Mouse (Mus musculus) heart, embryonic 14.5 days (tissue): ENCODE results near the gene Ccl6. TPM values are rescaled to one million over a fixed set of nuclear protein-coding genes. Genes with fewer than 3 reads are reported as not detected.

Experiments
- ATAC-seq: fragments of 200-750 bp; cut with Nextera tagmentation; 2 replicates; pipeline ENCODE4 v1.8.0; 2017; ENCODE audit warnings: low read depth, moderate TSS enrichment; ENCODE audit not compliant: insufficient number of reproducible peaks, insufficient read depth, low FRiP score
- H3K27ac ChIP-seq, 2 experiments: fragments of 200-500 bp in 1 of 2; fragments of 300-500 bp in 1 of 2; sonication (generic) in 1 of 2; replicated peaks in 1 of 2; 2 replicates each; pipeline ENCODE4 v1.5.1; 2012 to 2014; ENCODE audit warnings: low read depth in 2 of 2, low read length in 2 of 2, control low read depth in 1 of 2, mild to moderate bottlenecking in 1 of 2, mixed read lengths in 1 of 2; ENCODE audit not compliant: control insufficient read depth in 1 of 2, insufficient read depth in 1 of 2
- H3K27me3 ChIP-seq: fragments of 300-500 bp; sonication (generic); 2 replicates; pipeline ENCODE4 v1.6.1; 2014; ENCODE audit warnings: mild to moderate bottlenecking, low read length, control low read depth; ENCODE audit not compliant: control insufficient read depth, insufficient read depth
- H3K36me3 ChIP-seq: fragments of 300-500 bp; sonication (generic); 2 replicates; pipeline ENCODE4 v1.6.1; 2014; ENCODE audit warnings: mild to moderate bottlenecking, control low read depth, low read length, mixed read lengths; ENCODE audit not compliant: control insufficient read depth, insufficient read depth
- H3K4me1 ChIP-seq, 2 experiments: fragments of 200-500 bp in 1 of 2; fragments of 300-500 bp in 1 of 2; sonication (generic) in 1 of 2; 2 replicates each; pipeline ENCODE4 v1.6.1; 2012 to 2014; ENCODE audit warnings: low read length in 2 of 2, control low read depth in 1 of 2, mixed read lengths in 1 of 2; ENCODE audit not compliant: control insufficient read depth in 2 of 2, insufficient read depth in 2 of 2
- H3K4me2 ChIP-seq: fragments of 300-500 bp; sonication (generic); 2 replicates; pipeline ENCODE4 v1.6.1; 2014; ENCODE audit warnings: mild to moderate bottlenecking, low read length
- H3K4me3 ChIP-seq, 2 experiments: fragments of 200-500 bp in 1 of 2; fragments of 300-500 bp in 1 of 2; sonication (generic) in 1 of 2; 2 replicates each; pipeline ENCODE4 v1.5.1; 2012 to 2014; ENCODE audit warnings: low read length in 2 of 2, mild to moderate bottlenecking in 2 of 2, control low read depth in 1 of 2, low read depth in 1 of 2, moderate library complexity in 1 of 2; ENCODE audit not compliant: control insufficient read depth in 1 of 2, insufficient read depth in 1 of 2
- H3K9ac ChIP-seq: fragments of 300-500 bp; sonication (generic); 2 replicates; pipeline ENCODE4 v1.6.1; 2014; ENCODE audit warnings: mild to moderate bottlenecking, low read length
- H3K9me3 ChIP-seq: fragments of 300-500 bp; sonication (generic); 2 replicates; pipeline ENCODE4 v1.6.1; 2016; ENCODE audit warnings: low read length, control low read depth; ENCODE audit not compliant: control insufficient read depth
- WGBS: fragments of 180-500 bp; shearing (Covaris S2); extraction: QIAGEN DNeasy Blood & Tissue Kit; methylation state at CpG from one replicate; pipeline ENCODE4 v1.1.7; 2014; 5-methylcytosine and 5-hydroxymethylcytosine counted together
- polyA plus RNA-seq: library from polyadenylated mRNA; unstranded; fragments of >200 nt; fragmentation: Nextera tagmentation; extraction: Ambion mirVana; gene quantifications from 2 replicates; pipeline ENCODE4 v1.2.1, GENCODE M21; 2014

Gene Ccl6
- polyA plus RNA-seq, 1 experiment from 2014 or later, result 5.2 TPM

GRCm38 (mm10) chr11:83580699-83581232 is 12.1 kb downstream of the Ccl6 start:
- no peak overlapping the region for H3K27ac ChIP-seq
- no peaks in the 10 kb centered on the region for H3K4me1 ChIP-seq
- no peaks in the 10 kb centered on the region for H3K9me3 ChIP-seq
- no peak overlapping the region for H3K4me2 ChIP-seq
- ATAC-seq, result no peak
- WGBS, result 42% methylated on average over 1 of the region's 1 CpGs
- no peaks in the 10 kb centered on the region for H3K27me3 ChIP-seq
- H3K4me3 ChIP-seq, result no peak overlapping the region
- H3K36me3 ChIP-seq, result no peaks in the 10 kb centered on the region
- H3K9ac ChIP-seq, result no peak overlapping the region

- Histone ChIP-seq H3K4me1 (no peaks in the 10 kb centered on the region), H3K27ac (no peak overlapping the region), H3K4me3 (no peak overlapping the region), H3K36me3 (no peaks in the 10 kb centered on the region), H3K9ac (no peak overlapping the region), H3K9me3 (no peaks in the 10 kb centered on the region), H3K27me3 (no peaks in the 10 kb centered on the region), H3K4me2 (no peak overlapping the region)
- no peak for ATAC-seq
- WGBS, result 79% methylated on average over 3 of the region's 3 CpGs
These were observed 13.9 kb downstream of the Ccl6 start for GRCm38 (mm10) chr11:83578999-83579398.

GRCm38 (mm10) chr11:83578186-83578760 is 14.6 kb downstream of the Ccl6 start, which contains the start of gene Ccl9:
Gene Ccl9 (minus strand): TSS chr11:83578636.
- H3K9ac ChIP-seq, result no peak within 1 kb of the TSS
- no peaks in the 10 kb centered on the region for H3K27me3 ChIP-seq
- H3K4me1 ChIP-seq, result no peaks in the 10 kb centered on the region
- no peak within 1 kb of the TSS for H3K4me3 ChIP-seq
- H3K27ac ChIP-seq, result no peak within 1 kb of the TSS
- no peaks in the 10 kb centered on the region for H3K9me3 ChIP-seq
- 70% methylated on average over 2 of the region's 2 CpGs for WGBS
- H3K36me3 ChIP-seq, result no peaks in the 10 kb centered on the region
- no peak for ATAC-seq
- H3K4me2 ChIP-seq, result no peak within 1 kb of the TSS

GRCm38 (mm10) chr11:83576927-83577555 is 15.8 kb downstream of the Ccl6 start:
- Histone ChIP-seq H3K4me3 (no peak overlapping the region), H3K9me3 (no peaks in the 10 kb centered on the region), H3K9ac (no peak overlapping the region), H3K36me3 (no peaks in the 10 kb centered on the region), H3K27me3 (no peaks in the 10 kb centered on the region), H3K4me1 (no peaks in the 10 kb centered on the region), H3K27ac (no peak overlapping the region), H3K4me2 (no peak overlapping the region)
- 76% methylated on average over 4 of the region's 4 CpGs for WGBS
- no peak for ATAC-seq

- no peak overlapping the region for H3K4me3 ChIP-seq
- WGBS, result 48% methylated on average over 9 of the region's 9 CpGs
- H3K27ac ChIP-seq, result no peak overlapping the region
- no peak overlapping the region for H3K9ac ChIP-seq
- H3K9me3 ChIP-seq, result no peaks in the 10 kb centered on the region
- H3K27me3 ChIP-seq, result no peaks in the 10 kb centered on the region
- H3K4me2 ChIP-seq, result no peak overlapping the region
- no peaks in the 10 kb centered on the region for H3K4me1 ChIP-seq
- no peaks in the 10 kb centered on the region for H3K36me3 ChIP-seq
- ATAC-seq, result no peak
These were observed 20.1 kb downstream of the Ccl6 start for GRCm38 (mm10) chr11:83572834-83573233.

GRCm38 (mm10) chr11:83572223-83572622 is 20.7 kb downstream of the Ccl6 start:
- H3K27ac ChIP-seq, result no peak overlapping the region
- no peak overlapping the region for H3K4me2 ChIP-seq
- H3K27me3 ChIP-seq, result no peaks in the 10 kb centered on the region
- 69% methylated on average over 8 of the region's 8 CpGs for WGBS
- H3K9me3 ChIP-seq, result no peaks in the 10 kb centered on the region
- no peaks in the 10 kb centered on the region for H3K36me3 ChIP-seq
- H3K9ac ChIP-seq, result no peak overlapping the region
- ATAC-seq, result no peak
- no peaks in the 10 kb centered on the region for H3K4me1 ChIP-seq
- no peak overlapping the region for H3K4me3 ChIP-seq

GRCm38 (mm10) chr11:83570189-83570588 is 22.7 kb downstream of the Ccl6 start:
- Histone ChIP-seq H3K36me3 (no peaks in the 10 kb centered on the region), H3K4me2 (no peak overlapping the region), H3K4me3 (no peak overlapping the region), H3K9me3 (no peaks in the 10 kb centered on the region), H3K9ac (no peak overlapping the region), H3K27me3 (no peaks in the 10 kb centered on the region), H3K27ac (no peak overlapping the region), H3K4me1 (no peaks in the 10 kb centered on the region)
- ATAC-seq, result no peak
- WGBS, result 83% methylated on average over 2 of the region's 2 CpGs
